Mouse (Mus musculus): Measurements from ENCODE around the gene Cabp2. TPM values are rescaled to one million over a fixed set of nuclear protein-coding genes. Genes with fewer than 3 reads are reported as not detected.
A peak's percentile ranks its signal among the peaks of the same experiment; 100 is the strongest.

Gene Cabp2
- polyA plus RNA-seq, 1 experiment from 2014 or later = not detected

DNA sequence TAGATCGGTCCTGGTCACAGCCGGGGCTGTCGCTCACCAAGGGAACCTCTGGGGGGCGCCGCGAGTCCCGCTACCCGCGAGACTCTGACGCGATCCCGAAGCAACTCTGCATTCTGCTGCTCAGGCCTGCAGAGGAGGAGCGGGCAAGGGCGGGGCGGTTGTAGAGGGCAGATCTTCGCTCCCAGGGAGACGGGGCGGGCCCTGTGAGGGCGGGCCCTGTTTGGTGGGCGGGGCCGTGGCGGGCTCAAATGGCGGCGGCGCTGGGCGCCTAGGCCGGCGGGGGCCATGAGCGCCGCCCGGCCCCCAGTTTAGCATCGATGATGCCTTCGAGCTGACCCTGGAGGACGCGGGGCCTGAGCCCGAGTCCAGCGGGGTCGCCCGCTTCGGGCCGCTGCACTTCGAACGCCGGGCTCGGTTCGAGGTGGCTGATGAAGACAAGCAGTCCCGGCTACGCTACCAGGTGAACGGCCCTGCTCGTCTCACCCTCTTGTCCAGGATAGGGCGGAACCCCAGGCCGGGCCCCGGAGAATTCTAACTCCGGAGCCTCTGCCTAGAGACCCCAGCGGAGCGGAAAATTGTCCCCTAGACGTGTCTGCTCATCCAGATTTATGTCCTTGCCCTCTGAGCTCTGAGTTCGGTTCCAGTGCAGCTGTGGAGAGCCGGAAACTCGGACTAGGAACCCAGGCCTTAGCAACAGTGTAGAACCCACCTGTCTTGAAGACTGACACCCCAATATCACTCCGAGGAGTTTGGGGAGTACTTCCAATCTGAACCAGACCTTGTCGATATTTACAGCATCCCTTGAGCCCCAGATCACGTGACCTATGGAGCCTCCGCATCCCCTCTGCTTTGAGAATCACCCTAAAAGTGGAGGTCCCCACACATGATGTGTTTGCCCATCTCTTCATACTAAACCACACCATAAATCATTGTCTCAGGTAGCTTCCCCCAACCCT, 44.6 kb downstream of the Cabp2 start, which contains the start of gene Aip:
TSS of gene Aip (minus strand) at position 118 of the 956 bp plus-strand sequence.
- Histone ChIP-seq H3K9ac (ENCODE audit: low read length) (peak within 1 kb of the TSS; percentile 94), H3K4me2 (ENCODE audit: low read length) (peak within 1 kb of the TSS; percentile 87), H3K36me3 (ENCODE audit: control insufficient read depth, insufficient read depth, low read length) (peaks cover 31% of the 10 kb centered on the region), H3K4me3 (ENCODE audit: control insufficient read depth in 1 of 2, insufficient read depth in 1 of 2, low read depth in 1 of 2, low read length in 2 of 2) (peak within 1 kb of the TSS; percentile 70 to 87), H3K4me1 (ENCODE audit: control insufficient read depth in 2 of 2, insufficient read depth in 2 of 2, low read length in 2 of 2) (peaks cover 13 to 22% of the 10 kb centered on the region in 2 experiments), H3K27ac (replicated peaks in 1 of 2; ENCODE audit: control insufficient read depth in 1 of 2, insufficient read depth in 1 of 2, low read depth in 2 of 2, low read length in 2 of 2) (peak within 1 kb of the TSS in 1 of 2 experiments; percentile 51; a peak in 1 of 4 replicates), H3K9me3 (ENCODE audit: control insufficient read depth, low read length) (no peaks in the 10 kb centered on the region), H3K27me3 (ENCODE audit: control insufficient read depth, insufficient read depth, low read length) (no peaks in the 10 kb centered on the region)
- 1% methylated on average over 59 of the region's 64 CpGs for WGBS
- peak; percentile 97 for ATAC-seq (ENCODE audit: insufficient number of reproducible peaks, insufficient read depth, low FRiP score, low read depth)

DNA sequence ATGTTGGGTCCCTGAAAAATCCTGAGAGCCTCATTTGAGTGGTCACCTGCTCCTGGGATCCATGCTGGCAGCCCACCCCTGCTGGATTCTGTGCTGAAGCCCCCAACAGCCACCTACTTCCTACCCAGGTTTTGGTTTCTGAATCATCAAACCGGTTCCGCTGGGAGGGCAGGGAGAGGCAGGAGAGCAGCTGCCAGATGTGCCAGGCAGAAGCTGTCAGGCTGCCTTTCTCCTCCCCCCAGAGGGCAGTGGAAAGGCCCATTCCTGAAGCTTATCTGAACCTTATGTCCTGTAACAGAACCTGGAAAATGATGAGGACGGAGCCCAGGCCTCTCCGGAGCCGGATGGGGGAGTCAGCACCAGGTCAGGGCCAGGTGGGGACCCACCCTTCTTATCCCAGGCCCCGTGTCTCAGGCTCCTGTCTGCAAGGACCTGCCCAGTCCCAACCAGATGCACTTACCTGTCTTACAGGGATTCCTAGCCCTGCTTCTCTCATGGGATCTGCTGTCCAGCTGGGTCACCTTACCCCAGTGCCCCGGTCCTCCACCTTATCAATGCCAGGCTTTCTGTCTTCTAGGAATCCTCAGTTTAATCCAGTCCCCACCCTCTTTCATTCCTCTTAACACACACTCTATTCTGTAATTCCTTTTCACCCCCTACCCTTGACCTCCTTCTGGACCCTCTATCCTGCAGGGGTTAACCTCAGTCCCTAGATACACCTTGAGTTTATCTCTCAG, 45.5 kb downstream of the Cabp2 start:
- Histone ChIP-seq H3K36me3 (ENCODE audit: control insufficient read depth, insufficient read depth, low read length) (peaks cover 40% of the 10 kb centered on the region), H3K9ac (ENCODE audit: low read length) (peak overlapping the region; percentile 94), H3K4me3 (ENCODE audit: control insufficient read depth in 1 of 2, insufficient read depth in 1 of 2, low read depth in 1 of 2, low read length in 2 of 2) (peak overlapping the region; percentile 70 to 87), H3K4me2 (ENCODE audit: low read length) (peak overlapping the region; percentile 87), H3K27ac (replicated peaks in 1 of 2; ENCODE audit: control insufficient read depth in 1 of 2, insufficient read depth in 1 of 2, low read depth in 2 of 2, low read length in 2 of 2) (no peak overlapping the region), H3K9me3 (ENCODE audit: control insufficient read depth, low read length) (no peaks in the 10 kb centered on the region), H3K27me3 (ENCODE audit: control insufficient read depth, insufficient read depth, low read length) (no peaks in the 10 kb centered on the region), H3K4me1 (ENCODE audit: control insufficient read depth in 2 of 2, insufficient read depth in 2 of 2, low read length in 2 of 2) (peaks cover 12 to 22% of the 10 kb centered on the region in 2 experiments)
- ATAC-seq (ENCODE audit: insufficient number of reproducible peaks, insufficient read depth, low FRiP score, low read depth) = no peak
- WGBS = 61% methylated on average over 7 of the region's 7 CpGs

DNA sequence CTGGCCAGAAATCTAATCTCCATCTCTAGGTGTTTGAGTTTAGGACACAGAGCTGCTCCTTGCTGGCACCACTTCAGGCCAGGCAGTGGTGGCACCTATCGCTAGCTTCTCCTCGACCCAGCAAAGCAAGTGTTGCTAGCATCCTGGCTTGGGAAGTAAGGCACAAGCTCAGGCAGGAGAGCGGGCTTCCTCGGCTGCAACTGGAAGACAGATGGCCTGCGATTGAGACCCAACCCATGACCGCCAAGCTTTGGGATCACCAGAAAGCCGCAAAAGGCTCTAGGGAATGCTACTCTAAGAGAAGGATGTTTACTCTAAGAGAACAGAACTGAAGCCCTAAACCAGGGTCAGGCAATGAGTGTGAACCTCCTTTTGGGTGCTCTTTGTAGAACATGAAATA, 48.1 kb downstream of the Cabp2 start:
- peak overlapping the region in 1 of 2 experiments; percentile 25; a peak in 1 of 4 replicates for H3K27ac ChIP-seq (replicated peaks in 1 of 2; ENCODE audit: control insufficient read depth in 1 of 2, insufficient read depth in 1 of 2, low read depth in 2 of 2, low read length in 2 of 2)
- H3K4me2 ChIP-seq (ENCODE audit: low read length) = no peak overlapping the region
- H3K27me3 ChIP-seq (ENCODE audit: control insufficient read depth, insufficient read depth, low read length) = no peaks in the 10 kb centered on the region
- no peak for ATAC-seq (ENCODE audit: insufficient number of reproducible peaks, insufficient read depth, low FRiP score, low read depth)
- H3K36me3 ChIP-seq (ENCODE audit: control insufficient read depth, insufficient read depth, low read length) = peaks cover 55% of the 10 kb centered on the region
- H3K4me1 ChIP-seq (ENCODE audit: control insufficient read depth in 2 of 2, insufficient read depth in 2 of 2, low read length in 2 of 2) = peaks cover 12 to 22% of the 10 kb centered on the region in 2 experiments
- WGBS = 93% methylated on average over 7 of the region's 7 CpGs
- H3K9me3 ChIP-seq (ENCODE audit: control insufficient read depth, low read length) = no peaks in the 10 kb centered on the region
- H3K4me3 ChIP-seq (ENCODE audit: control insufficient read depth in 1 of 2, insufficient read depth in 1 of 2, low read depth in 1 of 2, low read length in 2 of 2) = no peak overlapping the region
- H3K9ac ChIP-seq (ENCODE audit: low read length) = 0 out of 2 replicates have a peak overlapping the region, but pooled peaks have one; percentile 12

DNA sequence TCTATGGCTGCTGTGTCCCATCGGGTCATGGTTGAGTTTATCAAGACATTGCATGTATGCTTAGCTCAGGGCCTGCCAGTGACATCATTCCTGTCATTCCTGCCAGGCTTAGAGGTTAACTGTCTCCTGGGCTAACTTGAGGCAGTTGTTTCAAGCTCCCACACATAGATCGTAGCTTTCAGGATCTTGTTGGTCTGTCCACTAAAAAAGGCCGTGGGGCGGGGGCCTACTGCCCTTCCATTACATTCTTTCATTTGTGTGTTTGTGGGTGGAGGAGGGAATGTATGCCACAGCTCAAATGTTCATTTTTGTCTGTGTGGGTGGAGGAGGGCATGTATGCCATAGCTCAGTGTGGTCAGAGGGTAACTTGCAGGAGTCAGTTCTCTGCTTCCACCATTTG, 48.7 kb downstream of the Cabp2 start:
- WGBS = 62% methylated on average over 4 of the region's 4 CpGs
- Histone ChIP-seq H3K4me3 (ENCODE audit: control insufficient read depth in 1 of 2, insufficient read depth in 1 of 2, low read depth in 1 of 2, low read length in 2 of 2) (no peak overlapping the region), H3K27me3 (ENCODE audit: control insufficient read depth, insufficient read depth, low read length) (no peaks in the 10 kb centered on the region), H3K27ac (replicated peaks in 1 of 2; ENCODE audit: control insufficient read depth in 1 of 2, insufficient read depth in 1 of 2, low read depth in 2 of 2, low read length in 2 of 2) (peak overlapping the region in 1 of 2 experiments; percentile 25; a peak in 2 of 4 replicates), H3K9ac (ENCODE audit: low read length) (0 out of 2 replicates have a peak overlapping the region, but pooled peaks have one; percentile 12), H3K4me2 (ENCODE audit: low read length) (no peak overlapping the region), H3K9me3 (ENCODE audit: control insufficient read depth, low read length) (no peaks in the 10 kb centered on the region), H3K4me1 (ENCODE audit: control insufficient read depth in 2 of 2, insufficient read depth in 2 of 2, low read length in 2 of 2) (peaks cover 12 to 20% of the 10 kb centered on the region in 2 experiments), H3K36me3 (ENCODE audit: control insufficient read depth, insufficient read depth, low read length) (peaks cover 55% of the 10 kb centered on the region)
- no peak for ATAC-seq (ENCODE audit: insufficient number of reproducible peaks, insufficient read depth, low FRiP score, low read depth)

DNA sequence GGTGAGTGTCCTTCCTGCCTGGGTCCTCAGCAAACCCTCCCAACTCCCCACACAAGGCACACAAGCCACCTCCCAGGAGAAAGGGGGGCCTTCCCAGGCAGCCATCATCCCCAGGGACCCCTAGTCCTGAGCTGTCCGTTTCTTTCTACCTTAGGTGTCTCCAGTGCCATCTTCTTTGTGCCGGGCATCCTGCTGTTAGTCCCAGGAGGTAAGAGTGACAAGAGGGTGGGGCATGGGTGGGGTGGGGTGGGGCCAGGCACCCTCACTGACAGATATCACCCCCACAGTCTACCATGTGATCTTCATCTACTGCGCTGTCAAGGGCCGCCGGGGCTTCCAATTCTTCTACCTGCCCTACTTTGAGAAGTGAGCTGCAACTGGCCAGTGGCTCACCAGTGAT, 49.7 kb downstream of the Cabp2 start:
- Histone ChIP-seq H3K4me3 (ENCODE audit: control insufficient read depth in 1 of 2, insufficient read depth in 1 of 2, low read depth in 1 of 2, low read length in 2 of 2) (no peak overlapping the region), H3K27me3 (ENCODE audit: control insufficient read depth, insufficient read depth, low read length) (no peaks in the 10 kb centered on the region), H3K9me3 (ENCODE audit: control insufficient read depth, low read length) (no peaks in the 10 kb centered on the region), H3K4me2 (ENCODE audit: low read length) (no peak overlapping the region), H3K4me1 (ENCODE audit: control insufficient read depth in 2 of 2, insufficient read depth in 2 of 2, low read length in 2 of 2) (peaks cover 12 to 19% of the 10 kb centered on the region in 2 experiments), H3K27ac (replicated peaks in 1 of 2; ENCODE audit: control insufficient read depth in 1 of 2, insufficient read depth in 1 of 2, low read depth in 2 of 2, low read length in 2 of 2) (no peak overlapping the region), H3K9ac (ENCODE audit: low read length) (no peak overlapping the region), H3K36me3 (ENCODE audit: control insufficient read depth, insufficient read depth, low read length) (peaks cover 55% of the 10 kb centered on the region)
- 90% methylated on average over 5 of the region's 5 CpGs for WGBS
- ATAC-seq (ENCODE audit: insufficient number of reproducible peaks, insufficient read depth, low FRiP score, low read depth) = no peak

DNA sequence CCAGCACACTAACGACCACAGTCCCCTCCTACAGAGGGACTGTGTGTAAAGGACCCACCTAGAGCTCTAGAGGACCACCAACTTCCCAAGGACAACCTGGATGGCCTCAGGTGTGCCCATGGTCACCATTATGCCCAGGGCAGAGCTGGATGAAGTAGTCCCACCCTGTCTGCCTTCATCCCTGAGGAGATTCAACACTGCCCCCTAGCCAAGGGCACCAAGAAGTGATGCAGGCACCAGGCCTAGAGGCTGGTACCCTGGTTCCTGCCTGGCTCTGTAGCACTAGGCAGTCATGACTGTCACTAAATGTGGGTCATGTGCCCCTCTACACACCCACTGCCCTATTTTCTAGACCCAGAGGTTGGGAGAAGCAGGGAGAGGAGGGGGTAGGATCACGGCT, 50.4 kb downstream of the Cabp2 start:
- Histone ChIP-seq H3K9me3 (ENCODE audit: control insufficient read depth, low read length) (no peaks in the 10 kb centered on the region), H3K4me3 (ENCODE audit: control insufficient read depth in 1 of 2, insufficient read depth in 1 of 2, low read depth in 1 of 2, low read length in 2 of 2) (no peak overlapping the region), H3K36me3 (ENCODE audit: control insufficient read depth, insufficient read depth, low read length) (peaks cover 55% of the 10 kb centered on the region), H3K27ac (replicated peaks in 1 of 2; ENCODE audit: control insufficient read depth in 1 of 2, insufficient read depth in 1 of 2, low read depth in 2 of 2, low read length in 2 of 2) (no peak overlapping the region), H3K9ac (ENCODE audit: low read length) (no peak overlapping the region), H3K4me2 (ENCODE audit: low read length) (no peak overlapping the region), H3K27me3 (ENCODE audit: control insufficient read depth, insufficient read depth, low read length) (no peaks in the 10 kb centered on the region), H3K4me1 (ENCODE audit: control insufficient read depth in 2 of 2, insufficient read depth in 2 of 2, low read length in 2 of 2) (peaks cover 10 to 14% of the 10 kb centered on the region in 2 experiments)
- no peak for ATAC-seq (ENCODE audit: insufficient number of reproducible peaks, insufficient read depth, low FRiP score, low read depth)
- 81% methylated on average over 2 of the region's 2 CpGs for WGBS

DNA sequence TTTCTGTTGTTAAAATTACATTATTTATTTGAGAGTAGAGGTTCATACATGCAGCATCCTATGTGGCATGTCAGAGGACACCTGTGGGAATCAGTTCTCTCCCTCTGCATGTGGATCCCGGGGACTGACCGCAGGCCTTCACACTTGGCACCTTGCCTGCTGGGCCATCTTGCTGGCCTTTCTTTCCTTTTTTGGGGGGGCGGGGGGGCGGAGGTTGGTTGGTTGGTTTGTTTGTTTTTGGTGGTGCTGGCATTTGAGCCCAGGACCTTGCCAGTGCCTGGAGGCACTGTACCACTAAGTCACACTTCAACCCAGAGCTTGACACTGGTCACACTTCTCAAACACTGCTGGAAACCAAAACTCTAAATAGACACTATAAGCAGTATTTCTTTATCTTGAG, 53.0 kb downstream of the Cabp2 start:
- H3K9me3 ChIP-seq (ENCODE audit: control insufficient read depth, low read length) = no peaks in the 10 kb centered on the region
- H3K27me3 ChIP-seq (ENCODE audit: control insufficient read depth, insufficient read depth, low read length) = 0 out of 2 replicates have a peak, but pooled peaks cover 7% of the 10 kb centered on the region
- H3K4me3 ChIP-seq (ENCODE audit: control insufficient read depth in 1 of 2, insufficient read depth in 1 of 2, low read depth in 1 of 2, low read length in 2 of 2) = no peak overlapping the region
- ATAC-seq (ENCODE audit: insufficient number of reproducible peaks, insufficient read depth, low FRiP score, low read depth) = no peak
- no peak overlapping the region for H3K4me2 ChIP-seq (ENCODE audit: low read length)
- H3K4me1 ChIP-seq (ENCODE audit: control insufficient read depth in 2 of 2, insufficient read depth in 2 of 2, low read length in 2 of 2) = peaks cover 8 to 9% of the 10 kb centered on the region in 2 experiments; a peak in 3 of 4 replicates
- WGBS = 82% methylated on average over 4 of the region's 4 CpGs
- H3K27ac ChIP-seq (replicated peaks in 1 of 2; ENCODE audit: control insufficient read depth in 1 of 2, insufficient read depth in 1 of 2, low read depth in 2 of 2, low read length in 2 of 2) = no peak overlapping the region
- peaks cover 38% of the 10 kb centered on the region for H3K36me3 ChIP-seq (ENCODE audit: control insufficient read depth, insufficient read depth, low read length)
- H3K9ac ChIP-seq (ENCODE audit: low read length) = no peak overlapping the region

All from heart, embryonic 14.5 days (tissue).